ENCODE assay signal across 29 mouse cellular contexts in genomic region chr15:67414371-67414930, GRCm38 (mm10).
A peak's percentile ranks its signal among the peaks of the same experiment; 100 is the strongest.
DNase-seq lines count a peak whose midpoint lies in the region; ATAC-seq lines count a peak whose summit lies in the region.
"Had no signal": no experiment of that assay in that cellular context is flagged by ENCODE, and none has a peak within 500 bp of the region (broad histone marks: within the 10 kb centered on the region; RNA-seq: fewer than 3 reads in every experiment).

No protein-coding gene starts in this region.

- no peaks in the 10 kb centered on the region for H3K36me3 ChIP-seq in heart, embryonic 10.5 days
- H3K36me3 ChIP-seq: hindbrain, embryonic 12.5 days; kidney, embryonic 15.5 days; limb, embryonic 13.5 days; midbrain, embryonic 10.5 days; midbrain, embryonic 15.5 days; neural tube, embryonic 15.5 days had no signal

- WGBS in heart, embryonic 10.5 days = 69% methylated on average over 3 of the region's 3 CpGs

- ATAC-seq in hematopoietic stem cell, adult 5-6 weeks (replicated peaks in 1 of 2; ENCODE audit: insufficient read depth in 1 of 2, low FRiP score in 2 of 2, low TSS enrichment in 1 of 2, low read depth in 1 of 2, poor library complexity in 2 of 2, severe bottlenecking in 2 of 2) = peak; percentile 52 to 63; a peak in 3 of 4 replicates
- ATAC-seq: forebrain, postnatal 0 days; intestine, postnatal 0 days; midbrain, embryonic 15.5 days had no signal

- DNase-seq in heart, adult 9 months (ENCODE audit: low spot score in 2 of 2) = peak; percentile 12 to 60
- DNase-seq in heart, embryonic 10.5 days (ENCODE audit: low spot score) = no peak
- DNase-seq in MEL-GATA-1-ER (ENCODE audit: extremely low read depth, low read depth) = peak; percentile 71
- DNase-seq in frontal cortex, postnatal 14 days (ENCODE audit: low spot score in 2 of 2) = no peak
- DNase-seq in retina, embryonic 14.5 days (ENCODE audit: low spot score) = no peak
- no peak for DNase-seq in adrenal gland, postnatal 25 days
- DNase-seq: adrenal gland, adult 8-10 months; cerebellum, adult 18-20 months; cerebellum, postnatal 10 days; forebrain, postnatal 0 days; gastrocnemius, postnatal 10 days; heart, postnatal 14 days; kidney, postnatal 25 days; lung, postnatal 4 days; right cerebral cortex, postnatal 25 days; spleen, adult 18-20 months; thymus, adult 18-20 months; thymus, postnatal 25 days had no signal

- peaks cover 3% of the 10 kb centered on the region; the same call in 1 of the 2 replicates for H3K4me1 ChIP-seq in heart, embryonic 10.5 days
- H3K4me1 ChIP-seq: hindbrain, embryonic 12.5 days; kidney, embryonic 15.5 days; midbrain, embryonic 10.5 days; midbrain, embryonic 15.5 days; neural tube, embryonic 15.5 days had no signal

- no peaks in the 10 kb centered on the region for H3K27me3 ChIP-seq in heart, embryonic 10.5 days (ENCODE audit: insufficient read depth, poor library complexity, severe bottlenecking)
- H3K27me3 ChIP-seq: hindbrain, embryonic 12.5 days; kidney, embryonic 15.5 days; limb, embryonic 13.5 days; midbrain, embryonic 15.5 days; neural tube, embryonic 15.5 days had no signal

- no peak overlapping the region for H3K27ac ChIP-seq in heart, embryonic 10.5 days
- H3K27ac ChIP-seq: hindbrain, embryonic 12.5 days; kidney, embryonic 15.5 days; left cerebral cortex, adult 2 months; limb, embryonic 13.5 days; midbrain, embryonic 10.5 days; midbrain, embryonic 15.5 days; neural tube, embryonic 15.5 days; stomach, postnatal 0 days had no signal

- H3K4me3 ChIP-seq in heart, embryonic 10.5 days = no peak overlapping the region
- H3K4me3 ChIP-seq: erythroblast, embryonic 14.5 days; hindbrain, embryonic 12.5 days; kidney, embryonic 15.5 days; left cerebral cortex, adult 2 months; limb, embryonic 13.5 days; midbrain, embryonic 10.5 days; midbrain, embryonic 15.5 days; neural tube, embryonic 15.5 days had no signal

- no peaks in the 10 kb centered on the region for H3K9me3 ChIP-seq in heart, embryonic 10.5 days
- H3K9me3 ChIP-seq: hindbrain, embryonic 12.5 days; kidney, embryonic 15.5 days; limb, embryonic 13.5 days; midbrain, embryonic 10.5 days; midbrain, embryonic 15.5 days; neural tube, embryonic 15.5 days had no signal

Comparison
In these comparisons a context has a peak if more than half of its experiments do, and no peak if none do; other contexts are left out.
1. DNase-seq: peak in heart, adult 9 months (2 of 2) and MEL-GATA-1-ER (single experiment); none in heart, embryonic 10.5 days (single experiment), frontal cortex, postnatal 14 days (0 of 2), retina, embryonic 14.5 days (single experiment) and adrenal gland, postnatal 25 days (single experiment).